Mouse (Mus musculus) thymus, adult 18-20 months (tissue): ENCODE results near the gene Ccdc107.

Experiments used
- DNase-seq, 2 experiments: peaks; one replicate each; pipeline ENCODE4 v3.0.0; 2022; ENCODE audit warnings: mixed read lengths in 2 of 2

Ccdc107 gene

GRCm38 (mm10) chr4:43513791-43514190 is 21.1 kb downstream of the Ccdc107 start:
- no peak for DNase-seq

- DNase-seq: no peak
Observed at GRCm38 (mm10) chr4:43515764-43516708, 23.3 kb downstream of the Ccdc107 start.

- no peak for DNase-seq
Observed at GRCm38 (mm10) chr4:43519551-43519950, 26.9 kb downstream of the Ccdc107 start.

GRCm38 (mm10) chr4:43519956-43520355 is 27.3 kb downstream of the Ccdc107 start:
- DNase-seq: peak; percentile 47 to 63

GRCm38 (mm10) chr4:43527880-43528279 is 35.2 kb downstream of the Ccdc107 start:
- no peak for DNase-seq

- no peak for DNase-seq
Observed at GRCm38 (mm10) chr4:43528487-43528886, 35.8 kb downstream of the Ccdc107 start.

GRCm38 (mm10) chr4:43530081-43530501 is 37.4 kb downstream of the Ccdc107 start:
- DNase-seq: no peak

GRCm38 (mm10) chr4:43530581-43530980 is 37.9 kb downstream of the Ccdc107 start:
- DNase-seq: peak; percentile 39 to 57

- DNase-seq: no peak
Observed at GRCm38 (mm10) chr4:43533270-43533669, 40.6 kb downstream of the Ccdc107 start.

- DNase-seq: no peak
Observed at GRCm38 (mm10) chr4:43535628-43536027, 42.9 kb downstream of the Ccdc107 start.

- DNase-seq: no peak
Observed at GRCm38 (mm10) chr4:43536031-43536430, 43.3 kb downstream of the Ccdc107 start.

- no peak for DNase-seq
Observed at GRCm38 (mm10) chr4:43542044-43542443, 49.3 kb downstream of the Ccdc107 start.
